Mouse (Mus musculus) hindbrain, embryonic 10.5 days (tissue): Measurements from ENCODE around the gene Gm20532. TPM values are rescaled to one million over a fixed set of nuclear protein-coding genes. Genes with fewer than 3 reads are reported as not detected.

Source experiments
- DNase-seq: peaks from one replicate; pipeline ENCODE4 v3.0.0-alpha.2; 2017; ENCODE audit warnings: low spot score
- H3K27ac ChIP-seq: fragments of 300-500 bp; sonication (generic); 2 replicates; pipeline ENCODE4 v1.5.1; 2016; ENCODE audit warnings: mild to moderate bottlenecking, moderate library complexity
- H3K27me3 ChIP-seq: fragments of 300-500 bp; sonication (generic); 2 replicates; pipeline ENCODE4 v1.6.1; 2016; ENCODE audit warnings: mild to moderate bottlenecking; ENCODE audit not compliant: poor library complexity, insufficient read depth, severe bottlenecking
- H3K36me3 ChIP-seq: fragments of 300-500 bp; sonication (generic); 2 replicates; pipeline ENCODE4 v1.6.1; 2016; ENCODE audit warnings: mild to moderate bottlenecking, moderate library complexity
- H3K4me1 ChIP-seq: fragments of 300-500 bp; sonication (generic); replicated peaks from 2 replicates; pipeline ENCODE4 v1.6.1; 2016; ENCODE audit warnings: mild to moderate bottlenecking
- H3K4me3 ChIP-seq: fragments of 300-500 bp; sonication (generic); 2 replicates; pipeline ENCODE4 v1.5.1; 2016; ENCODE audit warnings: mild to moderate bottlenecking, moderate library complexity
- H3K9me3 ChIP-seq: fragments of 300-500 bp; sonication (generic); 2 replicates; pipeline ENCODE4 v1.6.1; 2016; ENCODE audit warnings: mild to moderate bottlenecking, moderate library complexity
- WGBS: fragments of 180-500 bp; shearing (Covaris S2); methylation state at CpG from one replicate; pipeline ENCODE4 v1.1.7; 2016; 5-methylcytosine and 5-hydroxymethylcytosine counted together
- polyA plus RNA-seq: library from polyadenylated mRNA; unstranded; fragments of >200 nt; fragmentation: Nextera tagmentation; extraction: Ambion mirVana; gene quantifications from 2 replicates; pipeline ENCODE4 v1.2.1, GENCODE M21; 2016

Gm20532 gene
- polyA plus RNA-seq, 1 experiment from 2014 or later: not detected

- H3K27me3 ChIP-seq: no peaks in the 10 kb centered on the region; the same call in 1 of the 2 replicates
- H3K4me3 ChIP-seq: no peak overlapping the region
- 84% methylated on average over 4 of the region's 4 CpGs for WGBS
- H3K4me1 ChIP-seq: no peaks in the 10 kb centered on the region
- no peaks in the 10 kb centered on the region for H3K36me3 ChIP-seq
- no peaks in the 10 kb centered on the region for H3K9me3 ChIP-seq
- H3K27ac ChIP-seq: no peak overlapping the region
- DNase-seq: no peak
Observed at GRCm38 (mm10) chr2:26615459-26616124, 29.2 kb downstream of the Gm20532 start.

- H3K4me1 ChIP-seq: no peaks in the 10 kb centered on the region
- H3K9me3 ChIP-seq: no peaks in the 10 kb centered on the region
- H3K36me3 ChIP-seq: no peaks in the 10 kb centered on the region
- H3K27me3 ChIP-seq: no peaks in the 10 kb centered on the region; the same call in 1 of the 2 replicates
- no peak overlapping the region for H3K27ac ChIP-seq
- no peak for DNase-seq
- H3K4me3 ChIP-seq: no peak overlapping the region
- 83% methylated on average over 6 of the region's 6 CpGs for WGBS
Observed at GRCm38 (mm10) chr2:26617331-26617730, 30.9 kb downstream of the Gm20532 start.

GRCm38 (mm10) chr2:26617928-26618327 lies 31.5 kb downstream of the Gm20532 start:
- DNase-seq: no peak
- Histone ChIP-seq H3K27me3 (no peaks in the 10 kb centered on the region; the same call in 1 of the 2 replicates), H3K36me3 (no peaks in the 10 kb centered on the region), H3K4me1 (no peaks in the 10 kb centered on the region), H3K4me3 (no peak overlapping the region), H3K27ac (no peak overlapping the region), H3K9me3 (no peaks in the 10 kb centered on the region)
- 65% methylated on average over 7 of the region's 7 CpGs for WGBS

- 60% methylated on average over 2 of the region's 2 CpGs for WGBS
Observed at GRCm38 (mm10) chr2:26621246-26621645, 34.8 kb downstream of the Gm20532 start.

GRCm38 (mm10) chr2:26622984-26623383 lies 36.5 kb downstream of the Gm20532 start:
- DNase-seq: no peak
- WGBS: 74% methylated on average over 5 of the region's 5 CpGs
- Histone ChIP-seq H3K4me3 (no peak overlapping the region), H3K4me1 (peaks cover 8% of the 10 kb centered on the region; the same call in 1 of the 2 replicates), H3K27me3 (peaks cover 13% of the 10 kb centered on the region), H3K36me3 (no peaks in the 10 kb centered on the region), H3K27ac (no peak overlapping the region), H3K9me3 (no peaks in the 10 kb centered on the region)

More at GRCm38 (mm10) chr2:26621246-26621645, 34.8 kb downstream of the Gm20532 start:
- no peak for DNase-seq
- H3K27me3 ChIP-seq: no peaks in the 10 kb centered on the region; the same call in 1 of the 2 replicates
- no peak overlapping the region for H3K27ac ChIP-seq
- H3K9me3 ChIP-seq: no peaks in the 10 kb centered on the region
- no peak overlapping the region for H3K4me3 ChIP-seq
- no peaks in the 10 kb centered on the region for H3K36me3 ChIP-seq
- no peaks in the 10 kb centered on the region for H3K4me1 ChIP-seq

- WGBS: 86% methylated on average over 3 of the region's 3 CpGs
Observed at GRCm38 (mm10) chr2:26625419-26625818, 39.0 kb downstream of the Gm20532 start.

GRCm38 (mm10) chr2:26626081-26626480 lies 39.6 kb downstream of the Gm20532 start:
- no peak for DNase-seq
- H3K4me3 ChIP-seq: no peak overlapping the region
- H3K9me3 ChIP-seq: no peaks in the 10 kb centered on the region
- H3K4me1 ChIP-seq: peaks cover 37% of the 10 kb centered on the region
- WGBS: 73% methylated on average over 3 of the region's 3 CpGs
- no peak overlapping the region for H3K27ac ChIP-seq
- H3K36me3 ChIP-seq: no peaks in the 10 kb centered on the region; the same call in 1 of the 2 replicates
- peaks cover 14% of the 10 kb centered on the region for H3K27me3 ChIP-seq

More at GRCm38 (mm10) chr2:26625419-26625818, 39.0 kb downstream of the Gm20532 start:
- H3K9me3 ChIP-seq: no peaks in the 10 kb centered on the region
- no peak overlapping the region for H3K4me3 ChIP-seq
- H3K36me3 ChIP-seq: no peaks in the 10 kb centered on the region
- no peak overlapping the region for H3K27ac ChIP-seq
- peaks cover 14% of the 10 kb centered on the region for H3K27me3 ChIP-seq
- no peak for DNase-seq
- H3K4me1 ChIP-seq: peaks cover 30% of the 10 kb centered on the region

- Histone ChIP-seq H3K4me3 (peak within 1 kb of the TSS; percentile 78), H3K9me3 (no peaks in the 10 kb centered on the region), H3K36me3 (peaks cover 5% of the 10 kb centered on the region; the same call in 1 of the 2 replicates), H3K27ac (peak within 1 kb of the TSS; percentile 94), H3K4me1 (peaks cover 43% of the 10 kb centered on the region), H3K27me3 (peaks cover 14% of the 10 kb centered on the region)
- under 1% methylated on average over 70 of the region's 70 CpGs for WGBS
- peak; percentile 76 for DNase-seq
Observed at GRCm38 (mm10) chr2:26627921-26628739, 41.7 kb downstream of the Gm20532 start, which contains the start of gene Fam69b. TSS of gene Fam69b (plus strand) at chr2:26628457.

GRCm38 (mm10) chr2:26628792-26629437 lies 42.5 kb downstream of the Gm20532 start:
- Histone ChIP-seq H3K4me3 (peak overlapping the region; percentile 78), H3K27me3 (peaks cover 14% of the 10 kb centered on the region), H3K36me3 (peaks cover 12% of the 10 kb centered on the region), H3K27ac (peak overlapping the region; percentile 94), H3K9me3 (no peaks in the 10 kb centered on the region), H3K4me1 (peaks cover 50% of the 10 kb centered on the region)
- WGBS: 19% methylated on average over 5 of the region's 5 CpGs
- peak; percentile 55 for DNase-seq

- Histone ChIP-seq H3K36me3 (peaks cover 50% of the 10 kb centered on the region), H3K4me3 (no peak overlapping the region), H3K27me3 (peaks cover 3% of the 10 kb centered on the region; the same call in 1 of the 2 replicates), H3K4me1 (peaks cover 66% of the 10 kb centered on the region), H3K27ac (0 out of 2 replicates have a peak overlapping the region, but pooled peaks have one; percentile 9), H3K9me3 (no peaks in the 10 kb centered on the region)
- 88% methylated on average over 16 of the region's 16 CpGs for WGBS
- no peak for DNase-seq
Observed at GRCm38 (mm10) chr2:26632541-26633395, 46.3 kb downstream of the Gm20532 start.

- Histone ChIP-seq H3K9me3 (no peaks in the 10 kb centered on the region), H3K27me3 (no peaks in the 10 kb centered on the region), H3K27ac (no peak overlapping the region), H3K36me3 (peaks cover 63% of the 10 kb centered on the region), H3K4me3 (no peak overlapping the region), H3K4me1 (peaks cover 66% of the 10 kb centered on the region)
- no peak for DNase-seq
- 76% methylated on average over 4 of the region's 4 CpGs for WGBS
Observed at GRCm38 (mm10) chr2:26633953-26634530, 47.6 kb downstream of the Gm20532 start.
